Mouse (Mus musculus) neural tube, embryonic 10.5 days (tissue): Measurements from ENCODE around the gene Spout1.
A peak's percentile ranks its signal among the peaks of the same experiment; 100 is the strongest.

ENCODE experiments used
- DNase-seq: peaks from one replicate; pipeline ENCODE4 v3.0.0-alpha.2; 2017; ENCODE audit warnings: low spot score; ENCODE audit errors: extremely low spot score

The Spout1 gene

GRCm38 (mm10) chr2:30130156-30130555 is 48.1 kb downstream of the Spout1 start:
- DNase-seq: no peak

- no peak for DNase-seq
These were observed 49.5 kb downstream of the Spout1 start for GRCm38 (mm10) chr2:30128789-30129188.

GRCm38 (mm10) chr2:30124472-30125274 is 53.6 kb downstream of the Spout1 start, which contains the start of gene Zer1:
Gene Zer1, minus strand, starts transcription at chr2:30124585.
- peak; percentile 93 for DNase-seq

GRCm38 (mm10) chr2:30123729-30124471 is 54.4 kb downstream of the Spout1 start:
- no peak for DNase-seq
